Mouse (Mus musculus) forebrain, embryonic 12.5 days (tissue): ENCODE measurements around the gene Slx1b. TPM values are rescaled to one million over a fixed set of nuclear protein-coding genes. Genes with fewer than 3 reads are reported as not detected.

Experiments used
- ATAC-seq: fragments of 200-750 bp; cut with Nextera tagmentation; 2 replicates; pipeline ENCODE4 v1.8.0; 2017; ENCODE audit warnings: moderate TSS enrichment; ENCODE audit not compliant: low FRiP score
- H3K27ac ChIP-seq: fragments of 300-500 bp; sonication (generic); 2 replicates; pipeline ENCODE4 v1.5.1; 2016; ENCODE audit warnings: mild to moderate bottlenecking
- H3K27me3 ChIP-seq: fragments of 300-500 bp; sonication (generic); 2 replicates; pipeline ENCODE4 v1.6.1; 2016; ENCODE audit warnings: mild to moderate bottlenecking
- H3K36me3 ChIP-seq: fragments of 300-500 bp; sonication (generic); replicated peaks from 2 replicates; pipeline ENCODE4 v1.6.1; 2016; ENCODE audit warnings: mild to moderate bottlenecking
- H3K4me1 ChIP-seq: fragments of 300-500 bp; sonication (generic); 2 replicates; pipeline ENCODE4 v1.6.1; 2016
- H3K4me2 ChIP-seq: fragments of 300-500 bp; sonication (generic); 2 replicates; pipeline ENCODE4 v1.6.1; 2016; ENCODE audit warnings: mild to moderate bottlenecking, moderate library complexity
- H3K4me3 ChIP-seq: fragments of 300-500 bp; sonication (generic); replicated peaks from 2 replicates; pipeline ENCODE4 v1.5.1; 2016; ENCODE audit warnings: mild to moderate bottlenecking
- H3K9ac ChIP-seq: fragments of 300-500 bp; sonication (generic); 2 replicates; pipeline ENCODE4 v1.6.1; 2016; ENCODE audit warnings: mild to moderate bottlenecking
- H3K9me3 ChIP-seq: fragments of 300-500 bp; sonication (generic); 2 replicates; pipeline ENCODE4 v1.6.1; 2016
- WGBS: fragments of 180-500 bp; shearing (Covaris S2); methylation state at CpG from one replicate; pipeline ENCODE4 v1.1.7; 2016; 5-methylcytosine and 5-hydroxymethylcytosine counted together
- polyA plus RNA-seq: library from polyadenylated mRNA; unstranded; fragments of >200 nt; fragmentation: Nextera tagmentation; extraction: Ambion mirVana; gene quantifications from 2 replicates; pipeline ENCODE4 v1.2.1, GENCODE M21; 2016

Slx1b gene
- polyA plus RNA-seq, 1 experiment from 2014 or later, result 14.9 TPM

DNA sequence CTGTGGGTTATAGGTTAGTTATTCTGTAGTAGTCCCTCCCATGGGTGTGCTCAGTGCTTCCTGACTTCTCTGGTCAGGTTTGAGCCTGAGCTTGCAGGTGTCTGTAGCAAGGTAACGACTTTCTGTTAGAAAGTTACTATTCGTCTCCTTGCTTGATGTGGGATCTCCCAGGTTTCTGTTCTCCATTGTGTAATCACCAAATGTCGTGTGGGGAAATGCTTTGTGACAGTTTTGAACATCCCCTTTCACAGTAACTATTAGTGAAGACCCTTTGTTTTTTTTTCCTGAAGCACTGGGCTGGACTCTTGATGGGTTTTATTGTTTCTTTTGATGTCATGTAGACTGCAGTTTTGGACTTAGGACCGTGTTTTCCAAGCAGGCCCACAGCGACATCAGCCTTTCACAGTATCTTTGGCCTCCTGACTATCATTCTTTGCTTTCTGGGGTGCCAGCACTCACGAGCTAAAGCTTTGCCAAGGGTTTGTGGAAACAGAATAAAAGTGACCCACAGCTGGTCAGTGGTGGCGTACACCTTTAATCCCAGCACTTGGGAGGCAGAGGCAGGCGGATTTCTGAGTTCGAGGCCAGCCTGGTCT lies 28.0 kb downstream of the Slx1b start:
- Histone ChIP-seq H3K27me3 (no peaks in the 10 kb centered on the region), H3K9ac (no peak overlapping the region), H3K4me1 (no peaks in the 10 kb centered on the region), H3K9me3 (no peaks in the 10 kb centered on the region), H3K36me3 (peaks cover 59% of the 10 kb centered on the region), H3K4me3 (no peak overlapping the region), H3K4me2 (no peak overlapping the region), H3K27ac (no peak overlapping the region)
- ATAC-seq, result no peak
- WGBS, result 91% methylated on average over 9 of the region's 9 CpGs

DNA sequence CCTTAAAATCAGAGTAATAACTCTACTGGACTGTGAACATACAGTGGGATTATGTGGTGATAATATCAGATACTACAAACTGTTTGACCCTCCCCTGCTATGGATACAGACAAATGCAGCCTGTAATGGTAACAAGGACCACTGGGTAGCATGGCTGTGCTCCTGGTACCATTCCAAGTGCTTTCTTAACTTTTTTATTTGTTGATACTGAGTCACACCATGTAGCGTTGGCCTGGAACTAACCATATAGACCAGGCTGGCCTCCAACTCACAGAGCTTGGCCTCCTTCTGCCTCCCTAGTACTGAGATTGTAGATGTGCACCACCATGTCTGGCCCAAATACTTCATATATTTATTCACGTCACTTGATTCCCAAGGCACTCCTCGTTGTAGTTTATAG lies 30.3 kb downstream of the Slx1b start:
- H3K9ac ChIP-seq, result no peak overlapping the region
- WGBS, result 93% methylated on average over 3 of the region's 3 CpGs
- H3K4me3 ChIP-seq, result no peak overlapping the region
- H3K4me1 ChIP-seq, result no peaks in the 10 kb centered on the region
- H3K36me3 ChIP-seq, result peaks cover 36% of the 10 kb centered on the region
- no peaks in the 10 kb centered on the region for H3K9me3 ChIP-seq
- no peak overlapping the region for H3K4me2 ChIP-seq
- no peak overlapping the region for H3K27ac ChIP-seq
- ATAC-seq, result no peak
- H3K27me3 ChIP-seq, result no peaks in the 10 kb centered on the region

DNA sequence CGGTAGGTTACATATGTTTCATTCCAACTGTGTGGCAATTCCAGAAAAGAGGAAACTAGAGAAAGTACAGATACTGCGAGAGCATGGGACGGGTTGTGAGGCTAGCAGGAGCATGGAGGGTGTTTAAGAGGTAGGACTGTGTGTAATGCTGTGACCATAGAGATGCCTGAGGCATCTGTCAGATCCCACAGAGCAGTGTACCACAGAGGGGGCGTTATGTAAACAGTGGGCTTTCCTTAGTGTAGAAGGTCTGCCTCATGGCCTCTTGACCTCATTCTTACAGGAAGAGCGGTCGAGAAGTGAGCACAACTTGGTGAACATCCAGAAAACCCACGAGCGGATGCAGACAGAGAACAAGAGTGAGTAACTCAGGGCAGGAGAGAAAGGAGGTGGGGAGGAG lies 31.9 kb downstream of the Slx1b start:
- Histone ChIP-seq H3K27ac (no peak overlapping the region), H3K9me3 (no peaks in the 10 kb centered on the region), H3K4me3 (no peak overlapping the region), H3K4me1 (no peaks in the 10 kb centered on the region), H3K27me3 (no peaks in the 10 kb centered on the region), H3K4me2 (no peak overlapping the region), H3K36me3 (peaks cover 27% of the 10 kb centered on the region), H3K9ac (no peak overlapping the region)
- WGBS, result 86% methylated on average over 8 of the region's 8 CpGs
- no peak for ATAC-seq

- 85% methylated on average over 3 of the region's 3 CpGs for WGBS
- H3K9me3 ChIP-seq, result no peaks in the 10 kb centered on the region
- H3K9ac ChIP-seq, result no peak overlapping the region
- H3K4me1 ChIP-seq, result no peaks in the 10 kb centered on the region
- H3K27ac ChIP-seq, result no peak overlapping the region
- no peak for ATAC-seq
- H3K36me3 ChIP-seq, result peaks cover 5% of the 10 kb centered on the region
- no peak overlapping the region for H3K4me3 ChIP-seq
- H3K4me2 ChIP-seq, result no peak overlapping the region
- H3K27me3 ChIP-seq, result no peaks in the 10 kb centered on the region
These were observed 35.8 kb downstream of the Slx1b start for GRCm38 (mm10) chr7:126659771-126660170.

DNA sequence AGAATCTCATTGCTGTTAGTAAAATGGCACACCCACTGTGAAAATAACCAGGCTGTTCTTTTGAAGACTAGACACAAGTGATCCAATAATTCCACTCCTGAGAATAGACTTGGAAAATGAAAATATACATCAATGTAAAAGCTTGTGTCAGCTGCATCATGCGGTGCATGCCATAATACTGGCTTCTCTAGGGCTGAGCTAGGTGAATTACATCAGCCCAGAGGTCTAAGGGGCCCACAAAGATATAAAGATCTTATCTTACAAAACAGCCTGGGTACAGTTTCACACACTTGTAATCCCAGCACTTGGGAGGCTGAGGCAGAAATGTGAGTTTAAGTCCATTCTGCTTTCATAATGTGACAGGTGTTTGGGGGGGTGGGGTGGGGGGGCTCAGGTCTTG lies 38.1 kb downstream of the Slx1b start:
- Histone ChIP-seq H3K36me3 (no peaks in the 10 kb centered on the region), H3K4me1 (no peaks in the 10 kb centered on the region), H3K9me3 (no peaks in the 10 kb centered on the region), H3K4me3 (no peak overlapping the region), H3K27me3 (no peaks in the 10 kb centered on the region), H3K9ac (no peak overlapping the region), H3K4me2 (no peak overlapping the region), H3K27ac (no peak overlapping the region)
- no peak for ATAC-seq
- WGBS, result 86% methylated on average over 1 of the region's 1 CpGs

DNA sequence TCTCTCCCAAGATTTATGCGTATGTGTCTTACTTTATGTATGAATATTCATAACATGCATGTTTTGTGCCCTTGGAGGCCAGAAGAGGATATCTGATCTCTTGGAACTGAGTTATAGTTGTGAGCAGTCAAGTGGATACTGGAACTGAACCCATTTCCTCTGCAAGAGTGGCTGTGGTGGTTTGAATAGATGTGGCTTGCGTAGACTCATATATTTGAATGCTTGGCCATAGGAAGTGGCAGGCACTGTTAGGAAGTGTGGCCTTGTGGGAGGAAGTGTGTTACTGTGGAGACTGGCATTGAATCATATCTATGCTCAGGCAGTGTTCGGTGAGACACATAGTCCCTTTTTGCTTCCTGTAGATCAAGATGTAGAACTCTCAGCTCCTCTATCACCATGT lies 39.9 kb downstream of the Slx1b start:
- no peaks in the 10 kb centered on the region for H3K36me3 ChIP-seq
- H3K4me2 ChIP-seq, result no peak overlapping the region
- H3K27ac ChIP-seq, result no peak overlapping the region
- H3K4me3 ChIP-seq, result no peak overlapping the region
- H3K27me3 ChIP-seq, result no peaks in the 10 kb centered on the region
- no peaks in the 10 kb centered on the region for H3K4me1 ChIP-seq
- H3K9ac ChIP-seq, result no peak overlapping the region
- H3K9me3 ChIP-seq, result no peaks in the 10 kb centered on the region
- no peak for ATAC-seq
- WGBS, result 95% methylated on average over 3 of the region's 3 CpGs

DNA sequence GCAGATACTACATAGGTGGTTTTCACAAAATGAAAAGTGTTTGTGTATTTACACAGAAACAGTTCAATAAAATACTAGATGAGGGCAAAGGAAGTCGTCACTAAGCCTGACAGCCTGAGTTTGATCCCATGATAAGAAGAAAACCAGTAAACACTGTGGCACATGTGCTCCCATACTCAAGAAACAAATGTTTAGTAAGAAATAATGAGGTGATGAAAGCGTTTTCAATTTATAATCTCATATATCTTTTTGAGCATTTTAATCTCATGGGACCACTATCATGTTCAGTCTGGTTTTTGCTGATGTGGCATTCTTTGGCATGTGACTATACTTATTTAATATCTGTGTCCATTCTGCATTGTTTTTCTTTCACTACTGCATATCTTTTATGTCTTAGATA lies 41.6 kb downstream of the Slx1b start:
- no peak for ATAC-seq
- 88% methylated on average over 2 of the region's 2 CpGs for WGBS

GRCm38 (mm10) chr7:126650852-126651251 lies 44.7 kb downstream of the Slx1b start:
- no peak for ATAC-seq
- no peaks in the 10 kb centered on the region for H3K36me3 ChIP-seq
- 91% methylated on average over 2 of the region's 2 CpGs for WGBS
- H3K4me2 ChIP-seq, result no peak overlapping the region
- H3K9ac ChIP-seq, result no peak overlapping the region
- H3K9me3 ChIP-seq, result no peaks in the 10 kb centered on the region
- H3K27me3 ChIP-seq, result no peaks in the 10 kb centered on the region
- H3K4me3 ChIP-seq, result no peak overlapping the region
- H3K4me1 ChIP-seq, result peaks cover 10% of the 10 kb centered on the region
- H3K27ac ChIP-seq, result no peak overlapping the region

More for the DNA sequence above, 41.6 kb downstream of the Slx1b start:
- no peaks in the 10 kb centered on the region for H3K36me3 ChIP-seq
- no peak overlapping the region for H3K4me3 ChIP-seq
- no peaks in the 10 kb centered on the region for H3K27me3 ChIP-seq
- no peak overlapping the region for H3K9ac ChIP-seq
- H3K4me2 ChIP-seq, result no peak overlapping the region
- H3K4me1 ChIP-seq, result peaks cover 10% of the 10 kb centered on the region
- H3K9me3 ChIP-seq, result no peaks in the 10 kb centered on the region
- no peak overlapping the region for H3K27ac ChIP-seq

DNA sequence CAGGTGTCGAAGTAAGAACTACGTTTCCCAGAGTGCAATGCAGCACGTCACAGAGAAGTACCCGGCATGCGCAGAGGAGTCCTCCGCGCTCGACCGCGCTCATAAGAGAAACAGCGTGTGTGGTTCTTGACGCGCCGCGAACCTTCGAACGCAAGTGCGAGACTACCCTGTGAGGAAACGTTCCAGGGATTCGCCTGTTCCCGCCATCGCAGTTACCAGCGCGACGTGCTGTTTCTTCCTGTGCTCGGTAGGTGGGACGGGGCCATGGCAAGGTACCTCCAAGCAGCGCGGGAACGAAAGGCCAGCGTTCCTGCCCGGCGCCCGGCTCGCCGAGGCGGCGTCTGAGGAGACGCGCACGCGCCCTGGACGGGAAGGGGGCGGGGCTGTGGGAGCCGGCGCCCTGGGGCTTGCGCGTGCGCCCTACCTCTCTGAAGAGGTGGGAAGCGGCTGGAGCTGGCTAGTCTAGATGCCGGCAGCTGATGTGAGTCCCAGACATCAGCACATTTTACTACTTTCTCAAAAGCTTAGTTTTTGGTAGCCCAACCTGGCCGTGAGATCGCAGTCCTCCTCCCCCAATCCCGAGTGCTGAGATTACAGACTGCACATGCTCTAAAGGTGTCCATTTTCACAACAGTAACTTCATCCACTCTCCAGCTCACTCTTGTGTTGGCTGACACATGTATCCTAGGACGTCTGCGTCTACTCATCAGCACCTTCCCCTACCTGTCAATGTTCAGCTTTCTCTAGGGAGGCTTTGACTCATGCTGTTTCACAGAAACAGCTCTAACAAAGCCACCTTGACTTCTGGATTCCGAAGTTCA lies 46.1 kb downstream of the Slx1b start, which contains the start of gene Sgf29:
Sgf29 (plus strand) TSS at position 79 of the 821 bp plus-strand sequence.
- Histone ChIP-seq H3K4me1 (peaks cover 10% of the 10 kb centered on the region), H3K9me3 (no peaks in the 10 kb centered on the region), H3K27me3 (no peaks in the 10 kb centered on the region), H3K9ac (peak within 1 kb of the TSS; percentile 70), H3K27ac (peak within 1 kb of the TSS; percentile 92), H3K36me3 (no peaks in the 10 kb centered on the region), H3K4me3 (peak within 1 kb of the TSS; percentile 59), H3K4me2 (peak within 1 kb of the TSS; percentile 81)
- ATAC-seq, result peak; percentile 98
- WGBS, result 1% methylated on average over 57 of the region's 57 CpGs

- Histone ChIP-seq H3K9me3 (no peaks in the 10 kb centered on the region), H3K36me3 (no peaks in the 10 kb centered on the region), H3K9ac (peak overlapping the region; percentile 70; the same call in 1 of the 2 replicates), H3K27ac (no peak overlapping the region), H3K4me2 (peak overlapping the region; percentile 81), H3K27me3 (no peaks in the 10 kb centered on the region), H3K4me1 (peaks cover 10% of the 10 kb centered on the region), H3K4me3 (0 out of 2 replicates have a peak overlapping the region, but pooled peaks have one; percentile 59)
- 81% methylated on average over 4 of the region's 4 CpGs for WGBS
- ATAC-seq, result no peak
These were observed 47.1 kb downstream of the Slx1b start for GRCm38 (mm10) chr7:126648486-126648885.

- Histone ChIP-seq H3K4me3 (no peak overlapping the region), H3K27me3 (no peaks in the 10 kb centered on the region), H3K4me1 (peaks cover 10% of the 10 kb centered on the region), H3K36me3 (no peaks in the 10 kb centered on the region), H3K27ac (no peak overlapping the region), H3K9me3 (no peaks in the 10 kb centered on the region), H3K4me2 (no peak overlapping the region), H3K9ac (no peak overlapping the region)
- ATAC-seq, result no peak
- 72% methylated on average over 5 of the region's 5 CpGs for WGBS
These were observed 49.9 kb downstream of the Slx1b start for GRCm38 (mm10) chr7:126645708-126646107.

DNA sequence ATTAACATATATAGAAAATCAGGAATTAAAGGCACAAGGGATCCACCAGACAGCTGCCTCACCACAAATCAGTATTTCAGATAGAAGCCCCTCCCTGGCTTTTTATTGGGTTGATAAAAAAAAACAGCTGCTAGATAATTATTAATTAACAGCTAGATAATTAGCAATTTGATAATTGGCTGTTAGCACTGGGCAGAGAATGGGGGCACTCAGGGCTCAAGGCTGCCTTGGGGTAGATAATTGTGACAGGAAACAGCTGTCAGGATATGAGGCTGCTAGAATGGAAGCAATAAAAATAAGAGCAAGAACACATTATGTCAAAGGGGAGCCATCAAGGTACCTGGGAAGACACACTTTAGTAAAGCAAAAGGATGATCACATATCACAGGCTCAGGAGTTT lies 50.7 kb downstream of the Slx1b start:
- H3K27ac ChIP-seq, result no peak overlapping the region
- H3K4me1 ChIP-seq, result peaks cover 3% of the 10 kb centered on the region
- no peak for ATAC-seq
- H3K4me2 ChIP-seq, result no peak overlapping the region
- H3K9me3 ChIP-seq, result no peaks in the 10 kb centered on the region
- H3K4me3 ChIP-seq, result no peak overlapping the region
- no peak overlapping the region for H3K9ac ChIP-seq
- H3K27me3 ChIP-seq, result no peaks in the 10 kb centered on the region
- no peaks in the 10 kb centered on the region for H3K36me3 ChIP-seq

DNA sequence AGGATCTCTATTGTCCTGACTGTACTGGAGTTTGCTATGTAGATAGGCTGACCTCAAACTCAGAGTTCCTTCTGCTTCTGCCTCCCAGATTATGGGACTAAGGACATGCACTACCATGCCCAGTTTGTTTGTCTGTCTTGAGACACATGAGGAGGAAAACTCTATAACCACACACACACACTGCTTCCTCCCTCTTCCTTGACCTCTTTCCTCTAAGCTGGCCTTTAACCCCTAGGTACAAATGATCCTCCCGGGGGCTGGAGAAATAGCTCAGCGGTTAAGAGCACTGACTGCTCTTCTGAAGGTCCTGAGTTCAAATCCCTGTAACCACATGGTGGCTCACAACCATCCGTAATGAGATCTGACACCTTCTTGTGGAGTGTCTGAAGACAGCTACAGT lies 51.2 kb downstream of the Slx1b start:
- H3K27ac ChIP-seq, result no peak overlapping the region
- H3K4me2 ChIP-seq, result no peak overlapping the region
- no peak for ATAC-seq
- no peak overlapping the region for H3K4me3 ChIP-seq
- WGBS, result 81% methylated on average over 3 of the region's 3 CpGs
- H3K27me3 ChIP-seq, result no peaks in the 10 kb centered on the region
- no peak overlapping the region for H3K9ac ChIP-seq
- H3K9me3 ChIP-seq, result no peaks in the 10 kb centered on the region
- no peaks in the 10 kb centered on the region for H3K36me3 ChIP-seq
- H3K4me1 ChIP-seq, result no peaks in the 10 kb centered on the region
